Mouse (Mus musculus) midbrain, embryonic 10.5 days (tissue): Measurements from ENCODE around the gene Ociad1. TPM values are rescaled to one million over a fixed set of nuclear protein-coding genes. Genes with fewer than 3 reads are reported as not detected.

Experiments used
- DNase-seq: peaks from one replicate; pipeline ENCODE4 v3.0.0-alpha.2; 2017; ENCODE audit warnings: low spot score
- H3K27ac ChIP-seq: fragments of 300-500 bp; sonication (generic); replicated peaks from 2 replicates; pipeline ENCODE4 v1.5.1; 2016; ENCODE audit warnings: mild to moderate bottlenecking
- H3K27me3 ChIP-seq: fragments of 300-500 bp; sonication (generic); 2 replicates; pipeline ENCODE4 v1.6.1; 2016; ENCODE audit warnings: low read depth, mild to moderate bottlenecking; ENCODE audit not compliant: poor library complexity, severe bottlenecking
- H3K36me3 ChIP-seq: fragments of 300-500 bp; sonication (generic); 2 replicates; pipeline ENCODE4 v1.6.1; 2016; ENCODE audit warnings: mild to moderate bottlenecking, moderate library complexity
- H3K4me1 ChIP-seq: fragments of 300-500 bp; sonication (generic); 2 replicates; pipeline ENCODE4 v1.6.1; 2016
- H3K4me3 ChIP-seq: fragments of 300-500 bp; sonication (generic); 2 replicates; pipeline ENCODE4 v1.5.1; 2016; ENCODE audit warnings: mild to moderate bottlenecking, moderate library complexity
- H3K9me3 ChIP-seq: fragments of 300-500 bp; sonication (generic); replicated peaks from 2 replicates; pipeline ENCODE4 v1.6.1; 2016; ENCODE audit warnings: mild to moderate bottlenecking
- WGBS: fragments of 180-500 bp; shearing (Covaris S2); methylation state at CpG from one replicate; pipeline ENCODE4 v1.1.7; 2016; 5-methylcytosine and 5-hydroxymethylcytosine counted together
- polyA plus RNA-seq: library from polyadenylated mRNA; unstranded; fragments of >200 nt; fragmentation: Nextera tagmentation; extraction: Ambion mirVana; gene quantifications from 2 replicates; pipeline ENCODE4 v1.2.1, GENCODE M21; 2016

Gene Ociad1
- polyA plus RNA-seq, 1 experiment from 2014 or later = 164 TPM

DNA sequence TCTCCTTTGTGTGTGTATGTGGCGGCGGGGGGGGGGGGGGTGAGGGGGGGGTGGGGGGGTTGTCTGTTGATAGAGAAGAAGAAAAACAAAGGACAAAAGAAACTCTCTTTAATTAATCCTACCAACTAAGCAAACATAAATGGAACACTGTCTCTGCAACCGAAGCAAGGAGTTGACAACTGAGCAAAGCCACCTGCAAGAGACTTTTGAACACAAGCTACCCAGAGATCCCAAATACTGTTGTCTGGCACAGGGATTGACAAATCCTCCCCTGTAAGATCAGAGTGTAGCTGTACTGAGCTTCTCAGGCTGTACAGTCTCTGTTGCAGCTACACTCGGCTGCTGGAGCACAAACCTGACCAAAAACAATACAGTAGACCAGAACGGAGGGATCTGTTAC is 28.5 kb upstream of the Ociad1 start:
- Histone ChIP-seq H3K27me3 (no peaks in the 10 kb centered on the region), H3K36me3 (no peaks in the 10 kb centered on the region), H3K4me3 (no peak overlapping the region), H3K9me3 (no peaks in the 10 kb centered on the region; the same call in 1 of the 2 replicates), H3K27ac (no peak overlapping the region), H3K4me1 (no peaks in the 10 kb centered on the region)
- no peak for DNase-seq
- WGBS = 70% methylated on average over 5 of the region's 5 CpGs

DNA sequence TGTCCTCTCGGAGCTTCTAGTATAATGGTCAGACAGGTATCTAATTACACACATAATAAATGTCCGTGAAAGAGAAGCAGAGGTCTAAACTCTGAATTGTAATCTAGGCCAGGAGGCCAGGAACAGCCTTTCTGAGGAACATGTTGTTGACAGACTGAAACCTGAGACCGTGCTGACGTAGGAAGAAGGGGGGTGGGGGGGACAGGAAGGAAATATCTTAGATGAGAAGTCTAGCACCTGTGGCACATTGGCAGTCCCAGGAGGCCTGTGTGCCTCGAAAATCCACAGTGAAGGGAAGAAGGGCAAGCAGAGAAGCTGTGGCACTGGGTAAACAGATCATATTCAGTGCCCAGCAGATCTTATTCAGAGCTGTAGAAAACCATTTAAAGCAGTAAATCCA is 27.1 kb upstream of the Ociad1 start:
- no peaks in the 10 kb centered on the region for H3K36me3 ChIP-seq
- 77% methylated on average over 5 of the region's 5 CpGs for WGBS

GRCm38 (mm10) chr5:73268636-73269213 is 23.9 kb upstream of the Ociad1 start:
- Histone ChIP-seq H3K9me3 (no peaks in the 10 kb centered on the region; the same call in 1 of the 2 replicates), H3K36me3 (no peaks in the 10 kb centered on the region), H3K27ac (no peak overlapping the region), H3K4me1 (peaks cover 13% of the 10 kb centered on the region), H3K4me3 (no peak overlapping the region), H3K27me3 (no peaks in the 10 kb centered on the region)
- no peak for DNase-seq
- whole genome bisulfite sequencing = 82% methylated on average over 11 of the region's 11 CpGs

More for the DNA sequence above, 27.1 kb upstream of the Ociad1 start:
- no peak for DNase-seq
- Histone ChIP-seq H3K4me1 (no peaks in the 10 kb centered on the region), H3K4me3 (no peak overlapping the region), H3K27ac (no peak overlapping the region), H3K27me3 (no peaks in the 10 kb centered on the region), H3K9me3 (no peaks in the 10 kb centered on the region; the same call in 1 of the 2 replicates)

- 78% methylated on average over 6 of the region's 6 CpGs for WGBS
- no peaks in the 10 kb centered on the region; the same call in 1 of the 2 replicates for H3K9me3 ChIP-seq
Measured at GRCm38 (mm10) chr5:73270612-73271011, 22.0 kb upstream of the Ociad1 start.

DNA sequence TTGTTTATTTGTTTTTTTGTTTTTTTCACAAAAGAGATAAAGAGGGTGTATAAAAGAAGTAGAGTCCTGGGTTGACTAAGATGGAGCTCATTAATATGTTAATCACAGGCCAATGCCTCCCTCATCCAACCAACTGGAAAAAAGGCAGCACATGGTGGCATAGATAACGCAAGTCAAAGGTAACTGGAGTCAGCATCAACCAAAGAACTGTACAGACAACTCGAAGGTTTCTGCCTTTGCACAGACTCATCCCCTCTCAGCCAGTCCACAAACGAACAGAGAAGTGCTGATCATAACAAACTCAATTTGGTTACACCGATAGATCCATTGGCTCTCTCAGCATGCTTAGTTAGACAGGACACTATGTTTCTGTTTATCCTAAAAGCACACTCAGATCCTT is 19.4 kb upstream of the Ociad1 start:
- H3K36me3 ChIP-seq = no peaks in the 10 kb centered on the region
- no peaks in the 10 kb centered on the region for H3K9me3 ChIP-seq
- no peaks in the 10 kb centered on the region for H3K27me3 ChIP-seq
- peaks cover 16% of the 10 kb centered on the region for H3K4me1 ChIP-seq
- no peak overlapping the region for H3K4me3 ChIP-seq
- 69% methylated on average over 4 of the region's 4 CpGs for WGBS
- no peak for DNase-seq
- H3K27ac ChIP-seq = no peak overlapping the region

More at GRCm38 (mm10) chr5:73270612-73271011, 22.0 kb upstream of the Ociad1 start:
- no peaks in the 10 kb centered on the region for H3K36me3 ChIP-seq
- no peak for DNase-seq
- no peaks in the 10 kb centered on the region for H3K27me3 ChIP-seq
- peaks cover 16% of the 10 kb centered on the region for H3K4me1 ChIP-seq
- H3K4me3 ChIP-seq = no peak overlapping the region
- no peak overlapping the region for H3K27ac ChIP-seq

DNA sequence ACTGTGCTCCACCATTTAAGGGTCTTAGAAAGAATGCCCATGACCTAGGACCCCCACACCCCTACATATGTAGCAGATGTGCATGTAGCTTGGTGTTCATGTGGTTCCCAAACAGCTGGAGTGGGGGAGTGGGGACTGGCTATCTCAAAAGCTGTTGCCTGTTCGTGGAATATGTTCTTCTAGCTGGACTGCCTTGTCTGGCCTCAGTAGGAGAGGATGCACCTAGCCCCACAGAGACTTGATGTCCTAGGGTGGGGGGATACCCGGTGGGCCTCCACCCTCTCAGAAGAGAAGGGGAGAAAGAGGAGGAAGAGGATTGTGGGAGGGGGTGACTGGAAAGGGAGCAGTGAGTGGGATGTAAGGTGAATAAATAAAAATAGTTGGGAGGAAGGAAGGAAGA is 17.6 kb upstream of the Ociad1 start:
- no peak overlapping the region for H3K27ac ChIP-seq
- peaks cover 24% of the 10 kb centered on the region for H3K4me1 ChIP-seq
- H3K36me3 ChIP-seq = no peaks in the 10 kb centered on the region
- 93% methylated on average over 2 of the region's 2 CpGs for WGBS
- H3K9me3 ChIP-seq = no peaks in the 10 kb centered on the region
- no peaks in the 10 kb centered on the region for H3K27me3 ChIP-seq
- no peak for DNase-seq
- no peak overlapping the region for H3K4me3 ChIP-seq

DNA sequence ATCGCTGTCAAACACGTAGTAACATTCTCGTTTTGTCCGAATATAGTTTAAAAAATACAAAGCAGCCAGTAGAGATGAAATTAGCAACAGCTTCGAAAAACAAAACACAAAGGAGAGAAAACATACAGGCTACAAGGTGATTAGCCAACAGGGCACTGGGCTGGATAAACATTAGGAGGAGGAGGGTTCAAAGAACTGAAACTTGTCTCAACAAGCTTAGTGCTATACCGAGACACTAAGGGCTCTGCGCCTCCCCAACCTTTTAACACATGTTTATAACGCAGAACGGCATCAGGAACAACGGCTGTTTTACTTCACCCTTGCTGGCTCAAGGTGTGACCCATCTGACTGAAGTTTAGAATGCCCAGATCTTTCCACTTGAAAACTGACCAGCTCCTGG is 13.4 kb upstream of the Ociad1 start:
- Histone ChIP-seq H3K27ac (no peak overlapping the region), H3K36me3 (no peaks in the 10 kb centered on the region), H3K4me3 (no peak overlapping the region), H3K9me3 (no peaks in the 10 kb centered on the region), H3K27me3 (no peaks in the 10 kb centered on the region), H3K4me1 (peaks cover 9% of the 10 kb centered on the region)
- DNase-seq = no peak
- 74% methylated on average over 10 of the region's 10 CpGs for WGBS

DNA sequence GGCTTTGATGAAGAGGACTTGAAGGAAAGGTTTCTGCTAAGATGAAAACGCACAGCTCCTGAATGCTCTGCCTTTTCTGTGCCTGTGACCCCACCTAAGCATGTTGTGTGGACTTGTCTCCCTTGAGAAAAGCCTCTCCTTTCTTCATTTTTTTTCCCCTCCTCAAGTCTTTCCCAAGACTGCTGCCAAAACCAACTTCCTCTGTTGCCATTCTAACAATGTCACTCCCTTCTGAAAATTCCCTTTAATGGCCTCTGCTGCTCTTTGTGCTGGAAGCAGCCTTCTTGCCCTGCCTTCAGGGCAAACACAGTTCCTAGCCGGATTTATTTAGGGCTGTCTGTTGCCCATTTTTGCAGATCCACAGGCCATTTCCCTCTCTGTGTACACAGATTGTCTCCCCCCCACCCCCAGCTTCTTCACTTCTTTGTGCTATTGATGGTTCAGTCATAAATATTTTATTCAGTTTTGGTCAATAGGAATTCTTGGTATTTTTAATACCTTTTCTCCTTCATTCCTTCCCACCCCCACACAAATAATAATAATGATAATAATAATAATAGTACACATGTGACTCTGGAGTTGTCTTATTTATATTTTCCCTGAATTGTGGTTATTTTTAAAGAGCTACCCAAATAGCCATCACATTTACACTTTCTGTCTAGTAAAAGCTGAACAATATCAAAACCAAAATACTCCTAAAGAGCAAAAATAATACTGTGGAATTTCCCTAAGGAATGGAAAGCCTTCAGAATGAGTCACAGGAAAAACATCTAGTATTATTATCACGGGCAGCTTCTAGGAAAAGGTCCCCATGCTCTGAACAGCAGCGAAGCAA is 12.6 kb upstream of the Ociad1 start:
- WGBS = 66% methylated on average over 4 of the region's 4 CpGs
- Histone ChIP-seq H3K27me3 (no peaks in the 10 kb centered on the region), H3K4me3 (no peak overlapping the region), H3K27ac (peak overlapping the region; percentile 6; the same call in 1 of the 2 replicates), H3K36me3 (no peaks in the 10 kb centered on the region), H3K4me1 (peaks cover 9% of the 10 kb centered on the region), H3K9me3 (no peaks in the 10 kb centered on the region)
- DNase-seq = no peak

- Histone ChIP-seq H3K27ac (no peak overlapping the region), H3K4me3 (no peak overlapping the region), H3K36me3 (no peaks in the 10 kb centered on the region), H3K27me3 (no peaks in the 10 kb centered on the region), H3K9me3 (no peaks in the 10 kb centered on the region), H3K4me1 (peaks cover 9% of the 10 kb centered on the region)
- whole genome bisulfite sequencing = 82% methylated on average over 4 of the region's 4 CpGs
- DNase-seq = no peak
Measured at GRCm38 (mm10) chr5:73280567-73280850, 12.1 kb upstream of the Ociad1 start.

DNA sequence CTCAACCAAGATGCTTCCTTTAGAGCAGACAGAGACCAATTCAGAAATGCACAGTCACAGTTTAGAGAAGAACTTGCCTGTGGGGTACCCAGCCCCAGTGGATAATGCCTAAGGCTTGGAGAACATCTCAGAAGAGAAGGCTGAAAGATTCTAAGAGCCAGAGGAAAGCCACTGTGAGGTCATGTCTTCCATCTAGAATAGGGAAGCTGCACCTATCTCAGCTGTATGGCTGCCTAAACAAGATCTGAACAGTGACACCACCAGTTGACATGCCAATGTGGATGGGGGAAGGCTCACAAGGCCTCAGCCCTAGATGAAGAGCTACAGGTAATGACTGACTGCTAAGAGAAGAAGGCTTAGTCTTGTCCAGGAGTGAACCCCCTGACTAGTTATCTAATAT is 8.5 kb upstream of the Ociad1 start:
- H3K4me1 ChIP-seq = peaks cover 9% of the 10 kb centered on the region
- H3K4me3 ChIP-seq = no peak overlapping the region
- DNase-seq = no peak
- no peak overlapping the region for H3K27ac ChIP-seq
- H3K36me3 ChIP-seq = no peaks in the 10 kb centered on the region
- no peaks in the 10 kb centered on the region for H3K9me3 ChIP-seq
- no peaks in the 10 kb centered on the region for H3K27me3 ChIP-seq

DNA sequence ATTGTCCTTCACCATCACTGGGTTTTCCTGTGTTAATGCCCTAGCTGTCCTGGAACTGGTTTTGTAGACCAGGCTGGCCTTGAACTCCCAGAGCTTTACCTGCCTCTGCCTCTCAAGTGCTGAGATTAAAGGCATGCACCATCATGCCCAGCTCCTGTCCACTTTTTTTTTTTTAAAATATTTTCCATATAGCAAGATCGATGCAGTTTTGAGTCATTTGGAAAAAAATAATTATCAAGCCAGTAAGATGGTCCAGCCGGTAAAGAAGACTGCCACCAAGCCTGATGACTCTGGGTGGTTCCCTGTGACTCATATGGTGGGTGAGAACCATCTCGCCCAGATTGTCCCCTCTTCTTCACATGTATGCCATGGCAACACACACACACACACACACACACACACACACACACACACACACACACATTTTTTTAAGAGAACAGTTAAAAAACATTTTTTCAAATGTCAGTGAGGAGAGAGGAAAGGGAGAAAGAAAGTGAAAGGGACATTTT is 7.1 kb upstream of the Ociad1 start:
- H3K9me3 ChIP-seq = no peaks in the 10 kb centered on the region
- no peaks in the 10 kb centered on the region for H3K27me3 ChIP-seq
- H3K4me3 ChIP-seq = no peak overlapping the region
- no peaks in the 10 kb centered on the region for H3K36me3 ChIP-seq
- H3K27ac ChIP-seq = no peak overlapping the region
- 84% methylated on average over 3 of the region's 3 CpGs for WGBS
- no peaks in the 10 kb centered on the region for H3K4me1 ChIP-seq
- no peak for DNase-seq

- Histone ChIP-seq H3K4me3 (no peak overlapping the region), H3K4me1 (no peaks in the 10 kb centered on the region), H3K9me3 (no peaks in the 10 kb centered on the region), H3K27ac (no peak overlapping the region), H3K27me3 (no peaks in the 10 kb centered on the region), H3K36me3 (no peaks in the 10 kb centered on the region)
- DNase-seq = no peak
- WGBS = 86% methylated on average over 5 of the region's 5 CpGs
Measured at GRCm38 (mm10) chr5:73286603-73287002, 6.0 kb upstream of the Ociad1 start.

DNA sequence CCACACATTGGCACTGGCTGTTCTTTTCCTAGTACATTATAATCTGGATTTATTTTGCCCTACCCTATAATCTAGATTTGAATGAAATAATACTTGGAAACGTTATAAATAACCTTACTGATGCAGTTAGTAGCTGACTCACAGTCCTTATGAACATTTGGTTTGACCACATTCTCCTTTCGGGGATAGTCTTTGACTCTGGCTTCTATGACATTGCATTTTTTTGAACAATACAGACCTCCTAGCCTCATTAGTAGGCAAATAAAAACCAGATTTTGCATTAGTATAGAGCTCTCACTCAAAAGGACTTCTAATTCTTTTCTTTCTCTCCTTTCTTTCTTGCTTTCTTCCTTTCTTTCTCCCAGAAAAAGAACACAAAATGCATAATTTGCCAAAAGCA is 2.7 kb upstream of the Ociad1 start:
- peaks cover 5% of the 10 kb centered on the region for H3K36me3 ChIP-seq
- H3K9me3 ChIP-seq = no peaks in the 10 kb centered on the region
- WGBS = 63% methylated on average over 2 of the region's 2 CpGs
- peaks cover 11% of the 10 kb centered on the region for H3K4me1 ChIP-seq
- no peak for DNase-seq
- no peak overlapping the region for H3K4me3 ChIP-seq
- H3K27me3 ChIP-seq = no peaks in the 10 kb centered on the region
- no peak overlapping the region for H3K27ac ChIP-seq
